ENCODE assay signal across 10 mouse cellular contexts in genomic region chr13:83727766-83728395, GRCm38 (mm10).
A peak's percentile ranks its signal among the peaks of the same experiment; 100 is the strongest.
DNase-seq lines count a peak whose midpoint lies in the region; ATAC-seq and TF ChIP-seq lines count a peak whose summit lies in the region.
"Had no signal": no experiment of that assay in that cellular context is flagged by ENCODE, and none has a peak within 500 bp of the region (broad histone marks: within the 10 kb centered on the region; RNA-seq: fewer than 3 reads in every experiment).

No protein-coding gene starts in this region.

- no peak overlapping the region for H3K4me3 ChIP-seq in heart, postnatal 0 days (ENCODE audit: low read depth, low read length)
- peak overlapping the region; percentile 61 to 87 for H3K4me3 ChIP-seq in MEL (ENCODE audit: control insufficient read depth in 1 of 2, insufficient read depth in 1 of 2, low read depth in 2 of 2, low read length in 2 of 2)
- H3K4me3 ChIP-seq in forebrain, embryonic 13.5 days = peak overlapping the region; percentile 90
- H3K4me3 ChIP-seq in midbrain, embryonic 12.5 days = peak overlapping the region; percentile 92

- no peak for TF ChIP-seq EP300 in heart, postnatal 0 days (IDR thresholded peaks at IDR 0.05; ENCODE audit: low read depth)
- no peak for TF ChIP-seq EP300 in MEL (IDR thresholded peaks at IDR 0.05; ENCODE audit: low read depth in 1 of 2, low read length in 2 of 2)

- no peak overlapping the region for H3K4me2 ChIP-seq in heart, postnatal 0 days (ENCODE audit: low read depth, low read length)
- peak overlapping the region; percentile 87 for H3K4me2 ChIP-seq in forebrain, embryonic 13.5 days
- H3K4me2 ChIP-seq in midbrain, embryonic 12.5 days (replicated peaks) = peak overlapping the region; percentile 68
- H3K4me2 ChIP-seq: stomach, embryonic 15.5 days had no signal

- no peak overlapping the region for H3K9ac ChIP-seq in heart, postnatal 0 days (replicated peaks; ENCODE audit: low read depth, low read length)
- H3K9ac ChIP-seq in MEL (ENCODE audit: control insufficient read depth, low read depth, low read length, poor library complexity, severe bottlenecking) = peak overlapping the region; percentile 9; the same call in 1 of the 2 replicates
- peak overlapping the region; percentile 100 for H3K9ac ChIP-seq in forebrain, embryonic 13.5 days
- H3K9ac ChIP-seq in midbrain, embryonic 12.5 days (replicated peaks) = peak overlapping the region; percentile 100
- H3K9ac ChIP-seq: stomach, embryonic 15.5 days had no signal

- no peak for TF ChIP-seq RAD21 in MEL (IDR thresholded peaks at IDR 0.05; ENCODE audit: low read depth, low read length)

- H3K79me2 ChIP-seq in MEL (ENCODE audit: control insufficient read depth, insufficient read depth, low read length, poor library complexity) = peaks cover 18% of the 10 kb centered on the region

- TF ChIP-seq POLR2A in MEL (IDR thresholded peaks at IDR 0.05; ENCODE audit: control insufficient read depth in 1 of 2, insufficient read depth in 1 of 2, low read depth in 1 of 2, low read length in 2 of 2, poor library complexity in 1 of 2) = no peak

- no peak for ATAC-seq in heart, postnatal 0 days (ENCODE audit: insufficient read depth, low read depth)
- ATAC-seq in forebrain, embryonic 13.5 days = no peak
- no peak for ATAC-seq in midbrain, embryonic 12.5 days (ENCODE audit: low FRiP score, low read depth)

- peaks cover 98% of the 10 kb centered on the region for H3K27me3 ChIP-seq in heart, postnatal 0 days (ENCODE audit: control insufficient read depth, insufficient read depth, low read length)
- no peaks in the 10 kb centered on the region for H3K27me3 ChIP-seq in MEL (ENCODE audit: control insufficient read depth in 1 of 2, insufficient read depth in 2 of 2, low read length in 2 of 2)
- H3K27me3 ChIP-seq in forebrain, embryonic 13.5 days = no peaks in the 10 kb centered on the region
- peaks cover 4% of the 10 kb centered on the region for H3K27me3 ChIP-seq in midbrain, embryonic 12.5 days

- 0 out of 2 replicates have a peak, but pooled peaks cover 3% of the 10 kb centered on the region for H3K9me3 ChIP-seq in heart, postnatal 0 days (replicated peaks; ENCODE audit: control insufficient read depth, low read length)
- no peaks in the 10 kb centered on the region for H3K9me3 ChIP-seq in MEL (replicated peaks; ENCODE audit: insufficient read depth, low read length)
- no peaks in the 10 kb centered on the region for H3K9me3 ChIP-seq in forebrain, embryonic 13.5 days (replicated peaks)
- H3K9me3 ChIP-seq in midbrain, embryonic 12.5 days = no peaks in the 10 kb centered on the region
- H3K9me3 ChIP-seq: stomach, embryonic 15.5 days had no signal

- H3K4me1 ChIP-seq in heart, postnatal 0 days (ENCODE audit: control insufficient read depth, insufficient read depth) = peaks cover 9% of the 10 kb centered on the region
- peaks cover 2 to 4% of the 10 kb centered on the region in 2 experiments; a peak in 1 of 4 replicates for H3K4me1 ChIP-seq in MEL (ENCODE audit: control insufficient read depth in 1 of 2, insufficient read depth in 2 of 2, low read length in 2 of 2)
- no peaks in the 10 kb centered on the region for H3K4me1 ChIP-seq in forebrain, embryonic 13.5 days
- H3K4me1 ChIP-seq in midbrain, embryonic 12.5 days = no peaks in the 10 kb centered on the region

- WGBS in heart, postnatal 0 days = 19% methylated on average over 9 of the region's 9 CpGs
- 2% methylated on average over 9 of the region's 9 CpGs for WGBS in forebrain, embryonic 13.5 days
- 3% methylated on average over 9 of the region's 9 CpGs for WGBS in midbrain, embryonic 12.5 days

- no peak for TF ChIP-seq CTCF in heart, postnatal 0 days (IDR thresholded peaks at IDR 0.05; ENCODE audit: low read depth)
- TF ChIP-seq CTCF in MEL (IDR thresholded peaks at IDR 0.05 in 2 of 3, conservative IDR thresholded peaks at IDR 0.05 in 1 of 3; ENCODE audit: control insufficient read depth in 1 of 3, insufficient read depth in 1 of 3, low read depth in 2 of 3, low read length in 3 of 3, poor library complexity in 1 of 3, severe bottlenecking in 1 of 3) = no peak

- no peaks in the 10 kb centered on the region for H3K36me3 ChIP-seq in heart, postnatal 0 days (replicated peaks; ENCODE audit: control insufficient read depth, insufficient read depth, low read length)
- peaks cover 0 to 2% of the 10 kb centered on the region in 2 experiments; a peak in 1 of 4 replicates for H3K36me3 ChIP-seq in MEL (ENCODE audit: control insufficient read depth in 1 of 2, insufficient read depth in 2 of 2, low read length in 2 of 2)
- peaks cover 15% of the 10 kb centered on the region for H3K36me3 ChIP-seq in forebrain, embryonic 13.5 days (ENCODE audit: poor library complexity, severe bottlenecking)
- peaks cover 3% of the 10 kb centered on the region; the same call in 1 of the 2 replicates for H3K36me3 ChIP-seq in midbrain, embryonic 12.5 days
- H3K36me3 ChIP-seq: stomach, embryonic 15.5 days had no signal

- peak; percentile 4 for DNase-seq in heart, postnatal 0 days (ENCODE audit: low spot score)
- DNase-seq in heart, postnatal 25 days (ENCODE audit: low spot score) = no peak
- DNase-seq in MEL (ENCODE audit: low read depth, low spot score) = peak; percentile 32
- DNase-seq in ovary, postnatal 10 days (ENCODE audit: low spot score) = no peak
- no peak for DNase-seq in yolk sac, embryonic 10.5 days (ENCODE audit: low spot score)
- DNase-seq in B cell, adult 2 months = no peak
- DNase-seq: lung, adult 2 months had no signal

- intact Hi-C loops in heart, postnatal 25 days (cut with DNase I) = no loop called here

- no peak overlapping the region for H3K27ac ChIP-seq in heart, postnatal 0 days (ENCODE audit: low read depth)
- H3K27ac ChIP-seq in MEL (ENCODE audit: control insufficient read depth, low read depth, low read length) = no peak overlapping the region
- H3K27ac ChIP-seq in forebrain, embryonic 13.5 days = peak overlapping the region; percentile 100
- H3K27ac ChIP-seq in midbrain, embryonic 12.5 days (replicated peaks) = peak overlapping the region; percentile 100
- H3K27ac ChIP-seq: stomach, embryonic 15.5 days had no signal

TF ChIP-seq in MEL, 35 proteins besides CTCF, POLR2A, EP300 and RAD21:
- no peak for TF ChIP-seq TCF12 (IDR thresholded peaks at IDR 0.05; ENCODE audit: low read depth, low read length)
- TF ChIP-seq MYC (IDR thresholded peaks at IDR 0.05; ENCODE audit: low read depth, low read length) = no peak
- TF ChIP-seq POLR2AphosphoS2 (IDR thresholded peaks at IDR 0.05; ENCODE audit: low read length) = no peak
- TF ChIP-seq ZC3H11A (IDR thresholded peaks at IDR 0.05; ENCODE audit: low read depth, low read length) = no peak
- no peak for TF ChIP-seq CHD2 (IDR thresholded peaks at IDR 0.05; ENCODE audit: low read length)
- no peak for TF ChIP-seq MEF2A (IDR thresholded peaks at IDR 0.05; ENCODE audit: extremely low read depth, insufficient replicate concordance, low read depth, low read length, poor library complexity, severe bottlenecking)

Comparison
In these comparisons a context has a peak if more than half of its experiments do, and no peak if none do; other contexts are left out.
1. DNase-seq: peak in heart, postnatal 0 days (single experiment) and MEL (single experiment); none in heart, postnatal 25 days (single experiment), ovary, postnatal 10 days (single experiment), yolk sac, embryonic 10.5 days (single experiment) and B cell, adult 2 months (0 of 2).
2. H3K27ac ChIP-seq: peak in forebrain, embryonic 13.5 days (single experiment) and midbrain, embryonic 12.5 days (single experiment); none in heart, postnatal 0 days (single experiment) and MEL (single experiment).